Mouse (Mus musculus): Measurements from ENCODE around the gene Rpl41. TPM values are rescaled to one million over a fixed set of nuclear protein-coding genes. Genes with fewer than 3 reads are reported as not detected.

Gene Rpl41
- polyA plus RNA-seq, 1 experiment, result 2,275 TPM

DNA sequence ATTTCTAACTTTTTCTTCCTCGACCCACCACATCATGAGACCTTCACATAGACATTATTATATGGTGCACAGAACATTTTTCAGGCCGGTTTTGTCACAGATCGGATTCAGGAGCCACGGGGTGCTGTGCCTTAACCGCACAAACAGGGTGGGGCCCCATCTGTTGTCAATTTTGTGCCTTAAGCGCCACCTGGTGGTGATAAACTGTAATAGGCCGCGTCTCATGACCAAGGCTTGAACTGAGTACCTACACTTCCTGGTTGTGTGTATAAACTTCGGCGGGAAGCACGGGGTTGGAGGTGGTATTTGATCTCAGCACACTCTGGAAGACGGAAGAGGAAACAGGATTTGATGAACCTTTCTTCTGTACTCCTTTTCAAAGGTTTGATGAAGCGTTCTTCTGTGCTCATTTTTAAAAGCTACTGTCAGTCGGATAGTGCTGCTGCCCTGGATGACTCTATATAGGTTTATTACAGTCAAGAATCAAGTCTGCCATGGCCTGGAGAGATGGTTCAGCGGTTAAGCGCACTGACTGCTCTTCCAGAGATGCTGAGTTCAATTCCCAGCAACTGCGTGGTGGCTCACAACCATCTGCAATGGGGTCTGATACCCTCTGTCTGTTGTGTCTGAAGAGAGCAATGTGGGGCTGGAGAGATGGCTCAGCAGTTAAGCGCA is 12.7 kb downstream of the Rpl41 start:
- no peaks in the 10 kb centered on the region for H3K4me1 ChIP-seq (ENCODE audit: control insufficient read depth, insufficient read depth, low read length)
- DNase-seq, result peak; percentile 95
- no peak overlapping the region for H3K4me3 ChIP-seq (ENCODE audit: insufficient read depth, low read depth, low read length)
- H3K36me3 ChIP-seq (ENCODE audit: control insufficient read depth, insufficient read depth, low read length), result no peaks in the 10 kb centered on the region
- H3K27me3 ChIP-seq (replicated peaks; ENCODE audit: control insufficient read depth, insufficient read depth, low read length), result no peaks in the 10 kb centered on the region
- 12% methylated on average over 18 of the region's 18 CpGs for WGBS
- TF ChIP-seq POLR2A (IDR thresholded peaks at IDR 0.05; ENCODE audit: low read depth, low read length) (no peak), CTCF (conservative IDR thresholded peaks at IDR 0.05; ENCODE audit: insufficient read depth, insufficient read length, low read depth, low read length) (peak; percentile 89)
- no peak overlapping the region for H3K27ac ChIP-seq (ENCODE audit: insufficient read depth, low read depth, low read length)

- TF ChIP-seq CTCF (conservative IDR thresholded peaks at IDR 0.05; ENCODE audit: insufficient read depth, insufficient read length, low read depth, low read length) (no peak), POLR2A (IDR thresholded peaks at IDR 0.05; ENCODE audit: low read depth, low read length) (no peak)
- no peak for DNase-seq
- Histone ChIP-seq H3K4me3 (ENCODE audit: insufficient read depth, low read depth, low read length) (no peak overlapping the region), H3K4me1 (ENCODE audit: control insufficient read depth, insufficient read depth, low read length) (no peaks in the 10 kb centered on the region), H3K27me3 (replicated peaks; ENCODE audit: control insufficient read depth, insufficient read depth, low read length) (no peaks in the 10 kb centered on the region), H3K36me3 (ENCODE audit: control insufficient read depth, insufficient read depth, low read length) (no peaks in the 10 kb centered on the region), H3K27ac (ENCODE audit: insufficient read depth, low read depth, low read length) (no peak overlapping the region)
- 70% methylated on average over 4 of the region's 4 CpGs for WGBS
Measured at GRCm38 (mm10) chr10:128535624-128536265, 13.4 kb downstream of the Rpl41 start.

DNA sequence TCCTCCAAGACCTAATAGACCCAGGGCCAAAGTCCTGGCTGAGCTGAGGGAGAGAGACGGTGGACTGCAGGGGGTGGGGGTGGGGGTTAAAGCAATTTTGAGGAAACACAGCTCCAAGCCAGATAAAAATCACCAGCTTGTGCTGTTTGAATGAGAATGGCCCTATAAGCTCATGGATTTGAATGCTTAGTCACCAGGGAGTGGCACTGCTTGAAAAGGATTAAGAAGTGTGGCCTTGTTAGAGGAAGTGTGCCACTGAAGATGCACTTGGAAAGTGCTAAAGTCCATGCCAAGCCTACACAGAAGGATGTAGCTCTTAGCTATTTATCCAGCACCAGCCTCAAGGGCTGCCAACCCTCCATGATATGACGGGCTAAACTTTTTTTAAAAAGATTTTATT is 13.9 kb downstream of the Rpl41 start:
- TF ChIP-seq CTCF (conservative IDR thresholded peaks at IDR 0.05; ENCODE audit: insufficient read depth, insufficient read length, low read depth, low read length) (no peak), POLR2A (IDR thresholded peaks at IDR 0.05; ENCODE audit: low read depth, low read length) (no peak)
- Histone ChIP-seq H3K27ac (ENCODE audit: insufficient read depth, low read depth, low read length) (no peak overlapping the region), H3K4me3 (ENCODE audit: insufficient read depth, low read depth, low read length) (no peak overlapping the region), H3K4me1 (ENCODE audit: control insufficient read depth, insufficient read depth, low read length) (no peaks in the 10 kb centered on the region), H3K27me3 (replicated peaks; ENCODE audit: control insufficient read depth, insufficient read depth, low read length) (no peaks in the 10 kb centered on the region), H3K36me3 (ENCODE audit: control insufficient read depth, insufficient read depth, low read length) (no peaks in the 10 kb centered on the region)
- no peak for DNase-seq
- WGBS, result 79% methylated on average over 2 of the region's 2 CpGs

- H3K27me3 ChIP-seq (replicated peaks; ENCODE audit: control insufficient read depth, insufficient read depth, low read length), result no peaks in the 10 kb centered on the region
- TF ChIP-seq CTCF (conservative IDR thresholded peaks at IDR 0.05; ENCODE audit: insufficient read depth, insufficient read length, low read depth, low read length) (no peak), POLR2A (IDR thresholded peaks at IDR 0.05; ENCODE audit: low read depth, low read length) (no peak)
- 28% methylated on average over 28 of the region's 28 CpGs for WGBS
- no peaks in the 10 kb centered on the region; the same call in 1 of the 2 replicates for H3K4me1 ChIP-seq (ENCODE audit: control insufficient read depth, insufficient read depth, low read length)
- DNase-seq, result no peak
- H3K36me3 ChIP-seq (ENCODE audit: control insufficient read depth, insufficient read depth, low read length), result no peaks in the 10 kb centered on the region
- peak overlapping the region; percentile 52 for H3K4me3 ChIP-seq (ENCODE audit: insufficient read depth, low read depth, low read length)
- no peak overlapping the region; the same call in 1 of the 2 replicates for H3K27ac ChIP-seq (ENCODE audit: insufficient read depth, low read depth, low read length)
Measured at GRCm38 (mm10) chr10:128526366-128527356, 22.4 kb downstream of the Rpl41 start.

- Histone ChIP-seq H3K27me3 (replicated peaks; ENCODE audit: control insufficient read depth, insufficient read depth, low read length) (no peaks in the 10 kb centered on the region), H3K27ac (ENCODE audit: insufficient read depth, low read depth, low read length) (no peak within 1 kb of the TSS; the same call in 1 of the 2 replicates), H3K4me3 (ENCODE audit: insufficient read depth, low read depth, low read length) (peak within 1 kb of the TSS; percentile 69), H3K36me3 (ENCODE audit: control insufficient read depth, insufficient read depth, low read length) (no peaks in the 10 kb centered on the region), H3K4me1 (ENCODE audit: control insufficient read depth, insufficient read depth, low read length) (no peaks in the 10 kb centered on the region; the same call in 1 of the 2 replicates)
- peak; percentile 99 for DNase-seq
- 0 out of 2 replicates have a peak, but pooled peaks have one; percentile 0 for TF ChIP-seq CTCF (conservative IDR thresholded peaks at IDR 0.05; ENCODE audit: insufficient read depth, insufficient read length, low read depth, low read length)
- peak; percentile 46 for TF ChIP-seq POLR2A (IDR thresholded peaks at IDR 0.05; ENCODE audit: low read depth, low read length)
- WGBS, result under 1% methylated on average over 37 of the region's 37 CpGs
Measured at GRCm38 (mm10) chr10:128525671-128526308, 23.3 kb downstream of the Rpl41 start, which contains the start of gene Esyt1. Gene Esyt1, minus strand, starts transcription at chr10:128525871.

Measured in kidney, adult 2 months (tissue).